Mouse (Mus musculus) liver, postnatal 0 days (tissue): Measurements from ENCODE around the gene Pyroxd1. TPM values are rescaled to one million over a fixed set of nuclear protein-coding genes. Genes with fewer than 3 reads are reported as not detected.

Source experiments
- ATAC-seq: fragments of 200-750 bp; cut with Nextera tagmentation; 2 replicates; pipeline ENCODE4 v1.8.0; 2017; ENCODE audit warnings: mild to moderate bottlenecking, moderate library complexity
- DNase-seq: peaks from one replicate; pipeline ENCODE4 v3.0.0-alpha.2; 2016
- H3K27ac ChIP-seq: fragments of 300-500 bp; sonication (generic); 2 replicates; pipeline ENCODE4 v1.5.1; 2014; ENCODE audit warnings: antibody characterized with exemption, moderate library complexity, mild to moderate bottlenecking, low read depth
- H3K27me3 ChIP-seq: fragments of 300-500 bp; sonication (generic); 2 replicates; pipeline ENCODE4 v1.6.1; 2014; ENCODE audit warnings: low read length, control low read depth, mixed read lengths; ENCODE audit not compliant: insufficient read depth
- H3K36me3 ChIP-seq: fragments of 300-500 bp; sonication (generic); replicated peaks from 2 replicates; pipeline ENCODE4 v1.6.1; 2014; ENCODE audit warnings: mild to moderate bottlenecking, control low read depth, low read length, moderate library complexity, mixed read lengths; ENCODE audit not compliant: insufficient read depth
- H3K4me1 ChIP-seq: fragments of 300-500 bp; sonication (generic); 2 replicates; pipeline ENCODE4 v1.6.1; 2014; ENCODE audit warnings: antibody characterized with exemption, mild to moderate bottlenecking, control low read depth; ENCODE audit not compliant: insufficient read depth
- H3K4me2 ChIP-seq: fragments of 300-500 bp; sonication (generic); 2 replicates; pipeline ENCODE4 v1.6.1; 2014; ENCODE audit warnings: low read depth, mild to moderate bottlenecking, low read length, moderate library complexity, mixed read lengths
- H3K4me3 ChIP-seq: fragments of 300-500 bp; sonication (generic); 2 replicates; pipeline ENCODE4 v1.5.1; 2014; ENCODE audit warnings: low read depth, low read length
- H3K9ac ChIP-seq: fragments of 300-500 bp; sonication (generic); replicated peaks from 2 replicates; pipeline ENCODE4 v1.6.1; 2014; ENCODE audit warnings: mild to moderate bottlenecking, moderate library complexity
- H3K9me3 ChIP-seq: fragments of 300-500 bp; sonication (generic); 2 replicates; pipeline ENCODE4 v1.6.1; 2016; ENCODE audit warnings: mild to moderate bottlenecking, control low read depth, low read length, mixed read lengths
- CTCF ChIP-seq: sonication (generic); IDR thresholded peaks from 2 replicates; pipeline ENCODE4 v1.5.1; 2016; ENCODE audit warnings: antibody characterized with exemption, low read depth
- EP300 ChIP-seq: IDR thresholded peaks from 2 replicates; pipeline ENCODE4 v1.6.1; 2016; ENCODE audit warnings: antibody characterized with exemption, low read depth, mild to moderate bottlenecking
- WGBS: fragments of 180-500 bp; shearing (Covaris S2); extraction: QIAGEN DNeasy Blood & Tissue Kit; methylation state at CpG from one replicate; pipeline ENCODE4 v1.1.7; 2014; ENCODE audit not compliant: insufficient replicate concordance; 5-methylcytosine and 5-hydroxymethylcytosine counted together
- polyA plus RNA-seq: library from polyadenylated mRNA; unstranded; fragments of >200 nt; fragmentation: Nextera tagmentation; extraction: Ambion mirVana; gene quantifications from 2 replicates; pipeline ENCODE4 v1.2.1, GENCODE M21; 2015

Pyroxd1 gene
- polyA plus RNA-seq, 1 experiment from 2014 or later = 11.7 TPM

DNA sequence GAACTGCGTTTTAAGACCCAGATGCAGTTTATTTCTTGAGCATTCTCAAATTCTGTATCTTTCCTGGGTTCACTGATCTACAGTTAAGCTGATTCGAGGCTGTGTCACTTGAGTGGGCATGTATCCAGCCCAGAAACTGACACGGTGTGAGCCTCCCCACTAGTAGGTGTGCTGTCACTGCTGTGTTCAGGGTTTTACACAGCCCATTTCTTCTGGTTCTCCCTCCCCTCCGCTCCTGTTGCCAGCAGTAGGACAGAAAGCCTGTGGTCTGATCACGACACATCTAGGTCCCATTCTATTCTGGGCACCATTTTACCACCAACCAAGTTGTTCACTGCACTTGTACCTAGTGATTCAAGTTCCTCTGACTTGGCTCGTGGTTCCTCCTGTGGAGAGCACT, 50.3 kb downstream of the Pyroxd1 start:
- no peak for DNase-seq
- no peak overlapping the region for H3K27ac ChIP-seq
- H3K36me3 ChIP-seq = peaks cover 35% of the 10 kb centered on the region
- no peak for ATAC-seq
- no peaks in the 10 kb centered on the region for H3K27me3 ChIP-seq
- H3K4me2 ChIP-seq = no peak overlapping the region
- H3K4me1 ChIP-seq = 0 out of 2 replicates have a peak, but pooled peaks cover 3% of the 10 kb centered on the region
- H3K4me3 ChIP-seq = no peak overlapping the region
- TF ChIP-seq CTCF = no peak
- no peak for TF ChIP-seq EP300
- no peaks in the 10 kb centered on the region for H3K9me3 ChIP-seq
- 88% methylated on average over 6 of the region's 6 CpGs for WGBS
- H3K9ac ChIP-seq = no peak overlapping the region

DNA sequence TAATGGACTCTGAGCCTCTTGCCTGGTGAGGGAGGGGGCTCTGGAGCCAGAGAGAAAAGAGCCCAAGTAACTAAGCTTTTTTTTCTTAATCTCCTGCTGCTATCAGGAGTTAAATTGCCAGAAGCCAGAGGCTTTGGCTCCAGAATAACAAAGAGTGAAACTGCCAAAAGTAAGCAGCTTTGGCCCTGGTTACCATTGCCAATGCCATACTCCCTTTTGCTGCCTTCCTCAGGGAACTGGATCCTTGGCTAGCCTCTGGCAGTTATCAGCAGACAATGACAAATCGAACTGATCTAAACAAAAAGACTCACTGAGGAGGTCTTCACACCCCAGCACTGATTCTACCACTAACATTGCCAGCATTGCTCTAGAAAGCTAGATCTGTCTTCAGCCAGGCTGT, 65.7 kb downstream of the Pyroxd1 start:
- no peak overlapping the region for H3K27ac ChIP-seq
- H3K36me3 ChIP-seq = no peaks in the 10 kb centered on the region
- no peak overlapping the region for H3K4me2 ChIP-seq
- WGBS = 26% methylated on average over 1 of the region's 1 CpGs
- H3K9ac ChIP-seq = no peak overlapping the region
- no peaks in the 10 kb centered on the region; the same call in 1 of the 2 replicates for H3K4me1 ChIP-seq
- ATAC-seq = no peak
- H3K4me3 ChIP-seq = no peak overlapping the region
- DNase-seq = no peak
- no peaks in the 10 kb centered on the region for H3K9me3 ChIP-seq
- peaks cover 22% of the 10 kb centered on the region for H3K27me3 ChIP-seq
- no peak for TF ChIP-seq EP300
- no peak for TF ChIP-seq CTCF

Other genes starting within 250 kb of the Pyroxd1 start
- not detected in 2 replicates for gene Slco1a6, start 137.1 kb upstream of the Pyroxd1 start, polyA plus RNA-seq
- 1.0 TPM in 1 of 2 replicates, not detected in the other for gene Iapp, start 47.2 kb upstream of the Pyroxd1 start, polyA plus RNA-seq
- not detected in 2 replicates for gene Slco1a5, start 22.7 kb upstream of the Pyroxd1 start, polyA plus RNA-seq
- gene Recql, start 41.4 kb downstream of the Pyroxd1 start, polyA plus RNA-seq = 5.8 and 7.3 TPM in 2 replicates
- gene Golt1b, start 41.6 kb downstream of the Pyroxd1 start, polyA plus RNA-seq = 15.9 and 18.0 TPM in 2 replicates
- gene Spx, start 67.8 kb downstream of the Pyroxd1 start, polyA plus RNA-seq = 0.09 TPM in 1 of 2 replicates, not detected in the other
- 90.8 and 92.7 TPM in 2 replicates for gene Gys2, start 127.5 kb downstream of the Pyroxd1 start, polyA plus RNA-seq
- gene Ldhb, start 162.3 kb downstream of the Pyroxd1 start, polyA plus RNA-seq = 12.9 and 16.9 TPM in 2 replicates
- gene Kcnj8, start 226.0 kb downstream of the Pyroxd1 start, polyA plus RNA-seq = 5.6 and 6.2 TPM in 2 replicates